Mouse (Mus musculus): ENCODE measurements around the gene Vsx1.

Vsx1 gene

GRCm38 (mm10) chr2:150643726-150644415 lies 45.3 kb downstream of the Vsx1 start:
- DNase-seq (ENCODE audit: low spot score) = no peak

GRCm38 (mm10) chr2:150643166-150643565 lies 46.0 kb downstream of the Vsx1 start:
- no peak for DNase-seq (ENCODE audit: low spot score)

GRCm38 (mm10) chr2:150638370-150638733 lies 50.8 kb downstream of the Vsx1 start:
- DNase-seq (ENCODE audit: low spot score) = peak; percentile 32

DNA sequence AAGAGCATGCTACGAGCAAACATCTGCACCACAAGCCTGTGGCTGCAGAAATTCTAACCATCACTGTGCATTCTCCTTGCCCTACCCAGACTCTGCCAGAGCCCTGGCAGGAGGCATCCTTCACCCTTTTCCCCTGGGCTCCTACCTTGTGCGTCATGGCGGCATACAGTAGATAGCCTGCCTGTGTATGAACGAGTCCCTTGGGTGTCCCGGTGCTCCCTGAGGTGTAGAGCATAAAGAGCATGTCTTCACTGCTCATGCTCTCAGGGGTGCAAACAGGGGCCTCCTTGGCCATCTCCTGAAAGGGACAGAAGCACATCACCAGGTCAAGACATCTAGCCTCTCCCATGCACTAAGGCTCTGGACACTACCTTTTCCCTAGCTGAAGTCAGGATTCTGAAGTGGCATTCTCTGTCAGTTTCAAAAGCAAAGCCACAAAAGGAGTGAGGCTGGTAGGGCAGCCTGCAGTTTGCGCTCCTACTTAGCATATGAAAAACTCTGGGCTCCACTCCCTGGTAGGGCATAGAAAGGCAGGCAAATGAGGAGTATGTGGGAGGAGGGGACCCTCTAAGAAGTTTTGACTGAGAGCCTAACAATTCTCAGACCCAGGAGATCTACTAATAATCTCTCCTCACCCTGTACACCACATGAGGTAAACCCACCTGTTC lies 51.3 kb downstream of the Vsx1 start:
- no peak for DNase-seq (ENCODE audit: low spot score)

GRCm38 (mm10) chr2:150635877-150636446 lies 53.2 kb downstream of the Vsx1 start:
- DNase-seq (ENCODE audit: low spot score) = peak; percentile 23

All from c-Kit-positive CD71-positive TER-119-positive erythroid progenitor cells, embryonic 14.5 days (primary cell).